Mouse (Mus musculus) left cerebral cortex, adult 18-20 months (tissue): ENCODE data around the gene Hecw1. TPM values are rescaled to one million over a fixed set of nuclear protein-coding genes. Genes with fewer than 3 reads are reported as not detected.
"Not testable (repeated sequence)": the region's sequence is repeated elsewhere in the genome, so short reads cannot be mapped to it uniquely, and the experiment has no call there.

ENCODE experiments used
- DNase-seq, 2 experiments: peaks; one replicate each; pipeline ENCODE4 v3.0.0; 2021 to 2022; ENCODE audit warnings: low spot score in 2 of 2, mixed read lengths in 1 of 2
- total RNA-seq, 2 experiments: library from RNA; stranded (reverse); gene quantifications; 2 replicates each; pipeline ENCODE4 v1.2.3; 2021

Hecw1 gene
- total RNA-seq, 2 experiments from 2014 or later = 120 TPM

DNA sequence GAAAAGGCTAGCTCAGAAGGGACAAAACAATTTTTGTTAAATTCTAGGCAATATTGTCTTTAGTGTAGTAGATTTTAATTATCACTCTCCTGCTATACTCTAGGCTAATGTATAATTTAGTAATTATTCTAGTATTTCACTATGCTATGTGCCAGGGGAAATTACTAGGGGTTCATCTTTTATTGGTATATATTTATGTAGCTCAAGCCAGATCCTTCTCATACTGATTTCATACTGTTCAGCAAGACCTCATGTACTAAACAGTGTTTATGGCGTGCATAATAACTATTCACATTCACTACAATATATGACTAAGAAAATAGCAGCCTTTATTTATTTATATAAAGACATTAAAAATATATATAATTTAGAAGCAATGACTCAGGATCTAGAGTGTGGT, 109.6 kb downstream of the Hecw1 start:
- no peak for DNase-seq

DNA sequence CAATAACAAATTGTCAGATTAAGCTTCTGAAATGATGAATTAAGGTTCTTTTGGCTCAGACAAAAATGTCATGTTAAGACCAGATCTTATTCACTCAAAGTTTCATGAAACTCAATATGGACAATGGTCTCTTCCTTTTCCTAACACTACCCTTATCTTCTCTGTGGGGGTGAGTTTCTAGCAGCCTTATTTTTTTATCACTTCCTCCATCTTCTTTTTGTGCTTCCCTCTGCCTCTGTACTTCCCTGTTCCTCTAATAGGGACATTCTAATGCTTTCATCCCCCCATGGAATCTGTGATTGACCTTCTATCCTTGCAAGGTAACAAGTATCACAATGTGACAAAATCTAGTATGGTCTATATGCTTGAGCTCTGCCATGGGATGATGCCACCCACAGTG, 148.6 kb downstream of the Hecw1 start:
- DNase-seq = no peak

DNA sequence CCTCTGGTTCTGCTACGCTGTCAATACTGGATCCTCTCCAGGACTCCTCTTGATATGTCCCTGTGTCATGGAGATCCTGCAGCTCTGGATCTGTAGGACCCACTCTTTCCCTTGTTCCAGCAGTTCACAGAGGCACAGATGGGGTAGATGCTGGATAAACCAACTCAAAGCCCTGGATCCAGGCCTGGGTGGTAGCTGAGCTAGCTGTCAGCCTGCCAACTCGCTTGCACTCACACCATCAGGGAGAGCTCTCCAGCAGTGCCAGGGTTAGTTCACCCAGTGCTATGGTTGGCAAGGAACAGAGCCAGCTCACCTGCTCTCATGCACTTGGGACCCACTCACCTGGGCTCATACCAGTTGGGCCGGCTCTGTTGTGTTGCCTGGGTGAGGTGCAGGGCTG, 157.5 kb downstream of the Hecw1 start:
- no peak for DNase-seq

DNA sequence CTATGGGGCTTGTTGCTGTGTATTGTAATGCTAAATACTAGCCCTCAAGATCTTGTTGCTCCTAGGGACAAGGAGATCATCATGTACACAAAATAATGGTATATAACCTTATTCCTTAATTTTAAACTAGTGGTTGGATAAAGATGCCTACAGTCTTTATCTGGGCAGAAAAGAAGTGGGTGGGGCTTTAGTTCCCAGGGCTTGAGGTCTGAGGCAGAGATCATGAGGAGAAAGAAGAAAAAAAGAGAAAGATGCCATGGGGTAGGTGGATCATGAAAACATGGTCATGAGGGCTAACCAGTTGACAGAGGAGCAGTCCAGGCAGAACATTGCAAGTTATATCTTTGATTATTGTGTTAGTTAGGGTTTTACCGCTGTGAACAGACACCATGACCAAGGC, 195.8 kb downstream of the Hecw1 start:
- no peak for DNase-seq

DNA sequence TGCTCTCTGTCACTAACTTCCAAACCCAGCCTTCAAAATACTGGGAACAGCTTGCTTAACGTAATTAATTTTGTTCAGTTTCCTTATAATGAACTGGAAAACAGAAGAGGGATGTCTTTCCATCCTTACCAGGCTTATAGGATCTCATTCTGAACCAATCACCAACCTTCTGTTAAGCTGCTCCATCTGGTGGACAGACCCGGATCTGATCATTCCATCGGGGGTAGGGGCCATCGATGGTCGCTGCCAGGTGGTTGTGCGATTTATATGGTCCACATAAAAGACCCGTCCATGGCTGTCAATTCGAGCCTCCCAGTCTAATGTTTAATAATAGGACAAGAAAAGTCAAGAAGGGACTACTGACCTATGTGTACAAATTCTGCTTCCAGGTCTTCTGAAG, 216.4 kb downstream of the Hecw1 start:
- DNase-seq = no peak

DNA sequence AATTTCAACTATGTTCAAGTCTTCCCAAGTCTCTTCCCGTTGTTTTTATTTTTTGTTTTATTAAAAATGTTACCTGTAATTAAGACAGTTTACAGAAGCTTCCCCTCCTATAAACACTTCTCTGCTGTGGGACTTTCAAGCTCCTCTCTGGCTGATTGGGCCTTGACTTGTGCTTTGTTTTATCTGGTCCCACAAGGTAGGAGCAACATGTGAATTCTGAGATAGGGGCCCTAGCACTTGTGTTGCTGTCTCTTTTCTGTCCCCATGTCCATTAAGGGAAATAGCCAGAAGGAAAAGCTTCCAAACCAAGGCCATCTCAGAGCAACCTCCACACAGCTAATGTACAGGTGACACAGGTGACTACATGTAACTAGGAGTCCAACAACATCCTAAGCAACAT, 218.9 kb downstream of the Hecw1 start:
- no peak for DNase-seq

DNA sequence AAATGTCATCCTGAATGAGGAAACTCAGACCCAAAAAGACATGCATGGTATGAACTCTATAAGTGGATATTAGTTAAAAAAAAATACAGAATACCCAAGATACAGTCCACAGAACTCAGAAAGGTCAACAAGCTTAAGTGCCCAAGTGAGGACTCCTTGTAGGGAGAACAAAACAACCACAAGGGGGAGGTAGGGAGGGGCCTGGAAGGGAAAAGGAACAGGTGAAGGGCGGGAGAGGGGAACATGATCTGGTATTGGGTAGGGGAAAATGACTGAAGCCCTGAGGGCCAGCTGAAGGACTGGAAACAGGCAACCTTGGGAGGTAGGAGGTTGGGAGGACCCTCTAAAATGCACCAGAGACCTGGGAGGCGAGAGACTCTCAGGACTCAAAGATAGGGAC, 220.1 kb downstream of the Hecw1 start:
- no peak for DNase-seq

DNA sequence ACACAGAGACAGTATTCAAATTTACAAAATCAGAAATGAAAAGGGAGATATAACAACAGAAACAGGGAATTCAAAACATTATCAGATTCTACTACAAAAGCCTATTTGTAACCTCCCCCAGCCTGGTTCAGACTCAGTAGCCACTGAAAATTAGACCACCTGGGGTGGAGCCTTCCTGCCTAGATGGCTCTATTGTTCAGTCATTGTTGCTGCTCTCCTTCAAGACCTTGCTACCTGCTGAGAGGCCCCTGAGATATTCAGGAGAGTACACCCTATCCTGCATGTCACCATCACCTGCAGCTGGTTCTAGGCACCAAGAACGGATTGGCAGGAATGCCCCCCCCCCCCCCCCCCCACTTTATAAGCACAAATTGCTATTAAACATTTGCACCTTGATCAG, 233.0 kb downstream of the Hecw1 start:
- DNase-seq = no peak

DNA sequence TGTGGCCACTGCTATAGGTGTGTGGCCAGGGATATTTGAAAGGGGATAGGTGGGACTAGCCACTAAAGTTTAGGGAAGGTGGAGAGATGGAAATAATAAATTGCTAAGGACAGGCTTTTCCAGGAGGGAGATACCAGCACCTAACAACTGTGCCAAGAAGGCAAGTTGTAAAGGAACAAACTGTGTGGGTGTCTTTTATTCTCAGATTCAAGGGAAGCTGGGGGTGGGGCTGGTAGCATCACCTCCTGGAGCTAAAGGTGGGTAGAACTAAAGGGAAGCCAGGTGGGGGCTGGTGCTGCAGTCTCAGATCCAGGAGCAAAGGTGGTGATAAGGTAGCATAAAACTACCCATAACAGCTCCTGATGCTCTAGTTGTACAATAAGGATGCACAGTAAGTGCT, 251.6 kb downstream of the Hecw1 start:
- DNase-seq = peak; percentile 10 to 21

DNA sequence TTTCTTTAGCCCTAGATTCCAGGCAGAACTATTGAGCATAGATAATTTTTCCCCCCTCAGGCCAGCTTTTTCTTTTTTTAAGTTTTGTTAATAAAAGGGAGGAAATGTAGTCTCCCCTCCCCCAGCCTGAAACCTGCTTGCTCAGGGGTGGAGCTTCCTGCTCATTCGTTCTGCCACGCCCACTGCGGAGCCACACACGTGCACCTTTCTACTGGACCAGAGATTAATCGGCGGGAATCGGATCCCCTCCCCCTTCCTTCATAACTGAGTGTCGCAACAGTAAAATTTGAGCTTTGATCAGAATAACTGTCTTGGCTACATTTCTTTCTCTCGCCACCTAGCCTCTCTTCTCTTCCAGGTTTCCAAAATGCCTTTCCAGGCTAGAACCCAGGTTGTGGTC, 262.1 kb downstream of the Hecw1 start:
- not testable (repeated sequence) for DNase-seq

DNA sequence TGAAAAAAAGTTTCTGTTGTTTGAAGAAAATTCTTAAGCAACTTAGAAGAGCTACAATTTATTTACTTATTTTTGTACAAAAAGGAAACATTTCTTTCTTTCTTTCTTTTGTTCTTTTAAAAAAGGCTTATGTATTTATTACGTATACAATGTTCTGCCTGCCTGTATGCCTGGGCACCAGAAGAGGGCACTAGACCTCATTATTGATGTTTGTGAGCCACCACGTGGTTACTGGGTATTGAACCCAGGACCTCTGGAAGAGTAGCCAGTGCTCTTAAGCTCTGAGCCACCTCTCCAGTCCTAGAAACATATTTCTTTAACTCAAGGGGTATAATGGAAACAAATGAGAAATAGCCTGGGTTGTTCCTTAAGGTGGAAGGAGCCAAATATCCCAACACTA, 277.1 kb downstream of the Hecw1 start:
- no peak for DNase-seq

DNA sequence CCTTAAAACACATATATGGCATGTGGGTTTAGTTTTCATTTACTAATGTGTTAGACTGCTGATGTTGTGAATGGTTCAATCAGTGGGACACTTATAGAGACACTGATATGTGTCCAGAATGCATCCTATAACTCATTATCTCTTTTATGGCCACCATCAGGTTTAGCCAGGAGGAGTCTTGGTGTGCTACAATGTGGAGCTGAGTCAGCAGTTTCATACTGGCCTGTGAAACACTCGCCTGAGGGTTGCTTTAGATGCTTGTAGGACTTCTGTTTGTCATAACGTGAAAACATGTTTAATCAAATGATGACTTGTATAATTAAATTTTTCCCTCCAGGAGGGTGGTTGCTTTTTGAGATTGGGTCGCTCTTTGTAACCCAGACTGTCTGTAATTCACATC, 343.4 kb downstream of the Hecw1 start:
- DNase-seq = no peak

DNA sequence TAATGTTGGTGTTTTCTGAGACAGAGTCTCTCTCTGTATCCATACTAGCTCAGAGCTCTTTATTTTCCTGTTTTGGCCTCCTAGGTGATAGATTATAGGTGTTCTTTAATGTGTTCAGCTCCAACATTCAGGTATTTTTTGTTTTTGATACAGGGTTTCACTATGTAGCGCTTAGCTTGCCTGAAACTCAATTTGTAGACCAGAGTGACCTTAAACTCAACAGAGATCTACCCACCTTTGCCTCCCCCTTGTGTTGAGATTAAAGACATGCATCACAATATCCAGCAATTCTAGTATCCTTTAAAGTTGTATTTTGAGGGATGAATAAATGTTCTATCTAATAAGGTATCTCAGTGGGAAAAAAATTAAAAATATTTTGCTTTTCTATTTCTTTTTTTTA, 345.0 kb downstream of the Hecw1 start:
- DNase-seq = no peak

Other genes with a start within 250 kb of the Hecw1 start
- 10 to 100 TPM; 28.7 to 29.3 TPM for gene Mrpl32, start 89.9 kb upstream of the Hecw1 start, total RNA-seq
- gene Psma2, start 90.0 kb upstream of the Hecw1 start, total RNA-seq = 10 to 100 TPM; 57.5 to 65.7 TPM
- 10 to 100 TPM; 24.7 to 25.3 TPM for gene AW209491, start 106.9 kb upstream of the Hecw1 start, total RNA-seq